Mouse (Mus musculus): ENCODE results near the gene Adam12.

The Adam12 gene

DNA sequence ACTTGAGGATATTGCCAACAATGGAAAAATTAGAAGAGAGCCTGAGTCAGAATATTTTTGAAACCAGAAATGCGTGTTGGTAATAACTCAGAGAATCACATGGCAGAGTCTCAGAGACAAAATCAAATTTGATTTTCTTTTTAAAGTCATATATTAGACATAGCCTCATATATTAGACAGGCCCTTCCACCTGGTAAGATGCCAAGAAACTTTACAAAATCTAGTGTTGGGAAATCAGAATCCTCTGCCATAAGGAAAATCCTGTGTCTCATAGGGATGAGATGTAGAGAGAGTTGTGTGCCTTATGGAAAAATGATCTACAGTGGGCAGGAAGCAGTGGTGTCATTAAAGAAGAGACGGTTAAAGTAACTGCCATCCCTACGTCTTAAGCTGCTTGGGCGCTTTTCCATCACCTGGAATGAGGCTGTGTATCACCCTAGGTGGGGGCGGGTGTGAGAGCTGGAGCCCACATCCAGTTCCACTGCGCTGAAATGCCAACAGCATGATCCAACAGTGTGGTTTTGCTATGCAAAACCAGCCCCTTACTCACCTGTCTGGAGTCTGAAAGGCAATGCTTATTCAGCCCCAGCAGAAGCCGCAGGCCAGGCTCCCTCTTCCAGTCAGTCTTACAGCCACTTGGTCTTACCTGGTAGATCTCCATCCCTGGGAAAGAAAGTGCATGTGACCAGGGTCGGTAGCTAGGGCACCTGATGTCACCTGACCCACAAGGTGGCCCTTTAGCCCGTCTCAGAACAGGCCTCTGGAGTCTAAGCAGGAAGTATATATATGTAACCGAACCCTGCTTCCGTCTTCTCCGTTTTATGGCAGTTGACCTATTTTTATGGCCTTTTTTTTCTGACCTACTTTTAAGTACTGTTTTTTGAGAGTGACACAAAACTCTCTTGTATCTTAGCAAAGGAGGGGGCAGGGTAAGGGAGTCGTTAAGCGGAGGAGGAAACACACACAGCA, at the start of gene Adam12:
Gene Adam12 (minus strand): TSS at position 769 of the 969 bp plus-strand sequence.
- no peak for DNase-seq

DNA sequence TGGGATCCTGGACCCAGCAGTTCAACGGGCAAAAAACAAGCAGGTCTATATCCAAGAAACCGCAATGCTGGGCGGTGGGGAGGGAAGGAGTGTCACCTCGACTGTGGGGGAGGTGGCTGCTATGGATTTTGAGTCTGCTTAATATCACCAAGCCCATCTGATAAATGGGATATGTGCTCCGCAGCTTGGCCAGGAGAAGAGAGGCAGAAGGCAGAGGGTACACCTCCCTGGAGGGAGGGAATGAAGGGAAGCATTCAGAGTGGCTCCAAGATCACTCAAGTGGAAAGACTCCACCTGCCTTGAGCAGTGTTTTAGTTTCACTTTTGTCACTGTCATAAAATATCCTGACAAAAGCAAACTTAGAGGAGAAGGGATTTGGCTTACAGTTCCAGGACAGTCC, 41.0 kb upstream of the Adam12 start:
- DNase-seq = no peak

DNA sequence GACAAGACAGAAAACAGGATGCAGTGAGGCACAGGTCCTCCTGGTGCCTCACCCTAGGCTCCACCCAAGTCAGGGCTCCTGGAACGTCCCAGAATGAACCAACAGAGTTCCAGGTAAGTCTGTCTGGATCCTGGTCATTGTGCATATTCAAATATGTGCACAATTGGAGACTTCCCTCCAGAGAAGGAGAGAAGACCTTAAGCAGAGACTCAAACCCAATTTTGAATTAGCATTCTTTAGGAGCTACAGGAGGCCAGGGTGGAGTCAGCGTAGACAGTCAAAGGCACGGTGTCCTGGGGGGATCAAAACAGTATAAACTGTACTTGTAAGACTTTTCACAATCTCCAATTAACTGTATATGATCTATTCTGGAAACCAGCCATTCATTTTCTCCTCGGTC, 40.5 kb upstream of the Adam12 start:
- no peak for DNase-seq

DNA sequence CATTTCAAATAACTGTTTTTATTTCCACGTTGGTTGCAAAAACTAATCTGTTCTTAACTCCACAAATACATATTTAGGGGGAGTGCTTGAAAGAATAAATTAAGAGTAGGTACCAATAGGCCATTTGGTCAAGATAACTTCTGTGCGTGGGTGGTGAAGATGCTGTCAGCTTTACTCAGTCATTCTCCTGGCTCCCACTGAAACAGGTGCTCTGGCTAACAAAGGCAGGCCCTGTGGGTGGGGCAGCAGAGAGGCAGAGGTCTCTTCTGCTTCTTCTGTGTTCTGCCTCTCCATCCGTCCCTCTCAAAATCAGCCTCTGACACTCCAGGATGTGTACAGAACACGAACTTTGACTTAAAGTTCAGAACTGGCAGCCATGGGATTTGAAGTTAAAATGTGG, 33.8 kb upstream of the Adam12 start:
- DNase-seq = no peak

DNA sequence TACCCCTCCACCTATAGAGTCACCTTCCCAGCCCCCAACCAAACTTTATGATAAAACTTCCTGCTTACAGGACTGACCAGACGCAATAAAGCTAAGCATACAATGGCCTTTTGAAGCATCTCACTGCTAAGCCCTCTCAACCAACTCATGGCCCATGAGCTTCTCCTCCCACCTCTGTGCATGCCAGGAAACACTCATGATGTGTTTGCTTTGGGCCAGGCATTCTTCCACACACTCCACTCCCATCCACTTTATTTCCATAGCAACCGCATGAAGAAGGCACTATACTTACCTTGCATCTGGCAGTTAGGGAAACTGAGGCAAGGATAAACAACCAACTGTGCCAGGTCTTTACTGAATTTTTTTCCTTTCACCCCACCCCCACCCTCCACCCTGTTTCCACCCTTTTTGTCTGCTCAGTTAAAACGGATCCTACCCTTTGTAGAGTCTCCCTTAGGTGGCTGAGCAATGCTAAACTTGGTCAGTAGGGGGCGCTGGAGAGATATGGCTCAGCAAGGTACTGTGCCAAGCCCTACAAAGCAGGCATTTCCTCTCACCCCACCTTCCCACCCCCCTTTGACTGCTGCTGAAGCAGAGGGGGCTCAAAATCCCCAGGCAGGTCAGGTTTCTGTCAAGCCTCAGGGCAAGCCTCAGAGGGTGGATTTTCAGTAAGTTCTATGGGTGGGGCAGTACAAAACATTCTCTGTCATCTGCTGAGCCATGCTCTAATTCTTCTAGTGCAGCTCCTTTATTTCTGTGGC, 31.4 kb upstream of the Adam12 start:
- DNase-seq = peak; percentile 84

DNA sequence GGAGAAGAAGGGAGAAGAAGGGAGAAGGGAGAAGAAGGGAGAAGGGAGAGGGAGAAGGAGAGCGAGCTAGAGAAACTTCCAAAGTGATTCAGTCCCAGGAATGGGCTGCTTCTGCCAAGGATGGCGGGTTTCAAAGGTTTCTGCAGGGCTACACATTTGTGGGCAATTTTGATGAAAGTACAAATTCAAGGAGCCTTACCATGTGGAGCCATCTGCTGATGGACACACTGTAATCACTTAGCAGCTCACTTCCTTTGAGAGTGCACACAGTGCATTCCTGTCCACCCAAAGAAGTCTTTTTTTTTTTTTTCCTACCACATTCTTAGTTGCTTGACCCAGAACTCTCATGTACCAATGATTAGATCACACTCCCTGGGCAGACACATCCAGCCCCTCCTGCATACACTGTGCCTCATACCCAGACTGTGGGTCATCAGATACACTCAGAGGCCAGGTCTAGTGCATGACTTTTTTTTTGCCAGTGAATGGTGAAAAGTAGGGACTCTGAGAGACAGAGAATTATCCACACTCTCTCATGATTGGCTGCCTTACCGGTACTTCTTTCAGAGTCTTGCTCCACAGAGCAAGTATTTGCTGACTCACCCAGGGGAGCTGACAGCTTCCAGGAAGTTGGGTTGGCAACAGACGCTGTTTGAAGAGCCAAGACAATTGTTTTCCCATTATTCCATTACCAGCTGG, 29.2 kb upstream of the Adam12 start:
- DNase-seq = peak; percentile 75

DNA sequence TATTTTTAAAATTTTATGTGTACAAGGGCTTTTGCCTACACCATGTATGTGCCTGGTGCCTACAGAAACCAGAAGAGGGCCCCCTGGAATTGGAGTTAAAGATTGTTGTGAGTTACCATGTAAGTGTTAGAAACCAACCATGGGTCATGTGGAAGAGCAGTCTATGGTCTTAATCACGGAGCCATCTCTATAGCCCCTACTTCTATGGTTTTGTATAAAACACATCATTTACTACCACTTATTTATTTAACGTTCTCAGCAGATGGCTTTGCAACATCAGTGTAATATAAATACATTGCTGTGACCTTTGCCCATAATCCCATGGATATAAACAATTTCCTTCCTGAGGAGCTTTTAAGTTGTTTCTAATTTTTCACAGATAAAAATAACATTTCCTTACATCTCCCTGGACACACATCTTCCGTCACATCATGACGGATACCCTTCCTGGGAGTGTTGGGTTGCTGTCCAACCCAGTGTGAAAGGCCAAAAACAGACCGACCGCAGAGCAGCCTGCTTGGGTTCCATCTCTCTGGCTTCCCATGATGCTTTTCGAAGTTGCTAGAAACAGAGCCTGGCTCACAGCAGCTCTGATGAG, 18.4 kb upstream of the Adam12 start:
- peak; percentile 48 for DNase-seq

DNA sequence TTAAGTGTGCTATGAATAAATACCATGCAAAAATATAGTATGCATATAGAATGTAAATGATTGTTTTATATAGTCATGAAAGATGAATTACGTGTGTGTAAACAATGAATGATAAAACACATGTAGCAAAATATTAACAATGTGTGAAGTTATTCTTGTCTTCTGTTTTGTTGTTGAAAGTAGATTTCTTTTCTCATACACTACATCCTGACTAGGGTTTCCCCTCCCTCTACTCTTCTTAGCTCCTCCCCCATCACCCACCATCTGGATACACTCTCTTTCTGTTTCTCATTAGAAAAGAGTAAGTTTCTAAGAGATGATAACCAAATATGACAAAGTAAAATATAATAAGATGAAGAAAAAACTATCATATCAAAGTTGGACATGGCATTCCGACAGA, 16.1 kb upstream of the Adam12 start:
- no peak for DNase-seq

DNA sequence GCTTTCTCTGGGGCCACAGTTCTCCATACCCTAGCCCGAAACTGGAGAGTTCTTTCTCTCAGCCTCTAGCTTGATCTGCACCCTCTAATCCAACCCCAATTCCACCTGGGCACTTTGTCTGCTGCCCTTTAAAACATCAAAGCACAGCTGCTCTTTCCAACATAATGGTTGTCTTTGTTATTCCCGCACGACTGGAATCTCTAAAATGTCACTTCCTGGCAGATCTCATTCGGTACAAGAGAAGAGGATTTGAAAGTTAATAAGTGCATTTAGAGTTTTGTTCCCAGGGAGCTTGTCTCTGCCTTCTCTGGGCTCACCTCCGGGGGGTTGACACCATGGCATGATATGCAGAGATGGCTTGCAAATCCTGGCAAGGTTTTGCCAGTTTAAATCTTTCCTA, 14.7 kb upstream of the Adam12 start:
- no peak for DNase-seq

DNA sequence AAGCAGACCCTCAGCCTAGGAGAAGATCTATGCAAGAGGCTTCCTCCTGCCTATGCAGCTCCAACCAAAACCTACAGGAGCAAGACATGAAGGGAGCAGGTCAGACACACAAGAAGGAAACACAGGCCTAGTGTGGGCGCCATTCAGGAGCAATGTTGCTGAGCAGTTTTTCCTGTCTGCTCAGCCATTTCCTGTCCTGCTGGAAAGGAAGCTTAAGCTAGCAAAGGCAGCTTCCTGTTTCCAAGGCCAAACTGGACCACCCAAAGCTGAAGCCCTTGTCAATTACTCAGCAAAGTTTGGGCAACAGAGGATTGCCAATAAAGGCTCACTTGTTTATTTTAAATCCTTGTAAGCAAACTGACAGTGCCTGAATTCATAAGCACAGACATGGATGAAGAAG, 10.8 kb upstream of the Adam12 start:
- peak; percentile 43 for DNase-seq

DNA sequence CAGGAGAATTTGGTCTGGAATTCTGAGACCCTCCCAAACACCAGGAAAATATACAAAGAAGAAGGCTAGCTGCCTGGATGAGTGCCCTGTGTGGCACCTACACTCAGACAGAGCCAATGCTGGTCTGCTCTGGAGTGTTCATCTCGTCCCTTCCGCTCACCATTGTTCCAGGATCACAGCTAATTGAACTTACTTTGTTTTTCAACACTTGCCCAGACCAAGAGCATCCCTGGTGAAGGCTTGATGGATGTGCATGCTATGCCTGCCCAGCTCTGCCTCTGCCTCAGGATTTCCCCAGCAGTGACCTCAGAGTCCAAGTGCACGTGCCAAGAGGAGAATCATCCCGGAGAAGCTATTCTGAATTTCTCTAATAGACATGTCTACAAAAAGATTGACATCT, 9.3 kb upstream of the Adam12 start:
- DNase-seq = peak; percentile 54

DNA sequence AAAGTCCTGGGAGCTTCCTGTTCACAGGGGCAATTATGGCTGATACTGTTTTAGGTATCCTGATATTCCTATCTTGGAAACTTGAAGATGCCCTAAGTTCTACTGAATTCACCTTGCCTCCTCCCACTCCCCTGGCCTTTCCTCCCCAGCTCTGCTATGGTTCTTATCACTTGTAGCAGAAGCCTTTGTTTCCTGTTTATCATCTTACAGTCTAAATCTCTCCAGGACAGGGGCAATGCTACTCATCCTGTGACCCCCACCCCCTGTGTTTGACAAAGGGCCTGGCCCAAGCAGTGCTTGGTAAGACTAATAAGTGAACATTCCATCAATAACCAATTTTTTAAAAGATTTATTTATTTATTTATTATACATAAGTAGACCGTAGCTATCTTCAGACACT, 8.6 kb upstream of the Adam12 start:
- DNase-seq = peak; percentile 22

DNA sequence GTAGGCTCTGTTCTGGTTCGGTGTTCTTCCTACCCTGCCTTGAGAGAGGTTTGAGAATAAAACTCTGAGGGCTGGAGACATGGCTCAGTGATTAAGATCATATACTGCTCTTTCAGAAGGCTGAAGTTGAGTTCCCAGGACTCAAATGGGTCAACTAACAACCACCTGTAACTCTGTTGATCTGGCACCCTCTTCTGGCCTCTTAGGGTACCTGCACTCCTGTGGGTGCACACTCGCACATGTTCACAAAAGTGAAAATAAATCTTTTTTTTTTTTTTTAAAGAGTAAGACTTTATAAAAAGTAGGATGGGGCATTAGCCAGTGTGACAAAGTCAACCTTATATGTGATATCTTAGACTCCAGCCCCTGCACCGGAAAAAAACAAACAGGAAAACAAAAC, 6.9 kb upstream of the Adam12 start:
- no peak for DNase-seq

DNA sequence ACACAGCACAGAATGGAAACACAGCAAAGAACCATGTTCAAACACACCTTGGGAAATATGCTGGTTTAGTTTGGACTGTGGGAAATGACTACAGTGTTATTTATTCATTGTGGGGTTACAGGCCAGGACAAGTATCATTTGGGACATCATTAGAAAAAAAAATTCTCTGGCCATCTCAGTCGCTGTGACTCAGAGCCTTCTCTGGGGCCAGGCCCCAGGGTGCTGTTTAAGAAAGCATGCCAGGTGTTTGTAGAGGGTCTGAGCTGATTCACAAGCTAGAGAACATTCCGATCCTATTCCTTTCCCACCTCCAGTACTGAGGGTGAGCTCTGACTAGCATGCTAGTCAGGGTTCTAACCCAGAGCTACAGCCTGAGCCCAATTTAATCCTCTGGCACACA, 5.4 kb upstream of the Adam12 start:
- DNase-seq = no peak

DNA sequence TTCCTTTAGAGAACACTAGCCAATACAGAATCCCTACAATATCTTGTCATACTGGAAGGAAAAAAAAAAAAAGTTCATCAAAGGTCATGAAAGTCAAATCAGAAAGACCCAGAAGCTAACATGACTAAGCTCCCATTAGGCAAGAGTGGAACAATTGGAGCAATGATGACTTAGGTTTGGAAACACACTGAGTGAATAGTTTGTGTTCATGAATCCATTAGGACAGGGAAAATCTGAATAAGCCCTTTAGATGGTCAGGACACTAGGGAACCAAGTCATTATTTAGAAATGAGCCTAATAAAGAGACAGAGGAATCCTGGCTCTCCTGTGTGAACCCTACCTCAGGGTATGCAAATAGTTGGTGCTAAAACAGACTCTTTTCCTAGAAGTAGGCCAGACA, 4.8 kb upstream of the Adam12 start:
- DNase-seq = no peak

DNA sequence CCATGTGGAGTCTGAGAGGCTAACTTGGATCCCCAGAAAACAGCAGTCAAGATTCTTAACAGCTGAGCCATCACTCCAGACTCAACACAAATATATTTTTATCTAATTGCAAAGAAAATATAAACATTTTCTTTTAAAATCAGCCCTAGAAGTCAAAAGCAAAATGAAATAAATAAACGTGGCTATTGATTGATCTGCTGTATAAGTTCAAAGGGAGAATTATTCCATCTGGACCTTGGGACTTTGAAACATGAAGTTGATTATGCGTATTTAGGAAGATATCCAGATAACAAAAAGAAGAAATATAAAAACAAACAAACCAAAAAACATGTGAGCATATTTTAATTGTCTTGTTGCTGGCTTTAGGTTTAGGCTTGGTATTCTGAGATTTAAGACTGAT, 3.6 kb upstream of the Adam12 start:
- DNase-seq = no peak

DNA sequence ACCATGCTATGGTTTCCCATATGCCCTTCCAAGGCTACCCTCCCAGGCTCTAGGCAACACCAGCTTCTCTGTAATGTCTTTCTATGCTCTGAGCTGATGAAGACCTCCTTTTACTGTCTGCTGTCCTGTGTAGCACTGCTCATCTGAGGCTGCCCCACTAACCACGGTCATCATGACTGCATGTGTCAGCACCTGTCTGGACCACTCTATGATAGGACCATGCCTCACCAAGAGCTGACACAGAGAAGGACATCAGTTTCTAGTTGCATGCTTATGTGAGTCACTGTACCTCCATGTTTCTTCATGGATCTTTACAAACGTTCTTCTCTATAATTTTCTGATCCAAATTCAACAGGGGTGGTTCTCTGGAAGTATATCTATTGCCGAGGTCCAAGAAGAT, 1.2 kb downstream of the Adam12 start:
- DNase-seq = no peak

DNA sequence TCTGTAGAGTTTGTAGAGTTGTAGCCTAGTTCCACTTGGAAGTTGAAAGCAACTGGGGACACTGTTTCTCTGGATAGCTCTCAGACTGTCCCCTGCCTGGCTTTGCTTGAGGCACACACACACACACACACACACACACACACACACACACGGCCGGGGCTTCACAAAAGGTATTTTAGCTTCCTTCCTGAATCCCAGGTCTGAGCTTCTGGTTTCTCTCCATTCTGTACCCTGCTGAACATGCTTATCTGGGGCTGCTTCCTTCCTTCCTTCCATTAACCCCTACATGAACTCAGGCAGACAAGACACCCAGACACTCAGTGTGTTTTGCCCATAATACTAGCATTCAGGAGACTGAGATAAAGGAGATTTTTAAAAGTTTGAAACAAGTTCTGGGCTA, 2.0 kb downstream of the Adam12 start:
- DNase-seq = no peak

DNA sequence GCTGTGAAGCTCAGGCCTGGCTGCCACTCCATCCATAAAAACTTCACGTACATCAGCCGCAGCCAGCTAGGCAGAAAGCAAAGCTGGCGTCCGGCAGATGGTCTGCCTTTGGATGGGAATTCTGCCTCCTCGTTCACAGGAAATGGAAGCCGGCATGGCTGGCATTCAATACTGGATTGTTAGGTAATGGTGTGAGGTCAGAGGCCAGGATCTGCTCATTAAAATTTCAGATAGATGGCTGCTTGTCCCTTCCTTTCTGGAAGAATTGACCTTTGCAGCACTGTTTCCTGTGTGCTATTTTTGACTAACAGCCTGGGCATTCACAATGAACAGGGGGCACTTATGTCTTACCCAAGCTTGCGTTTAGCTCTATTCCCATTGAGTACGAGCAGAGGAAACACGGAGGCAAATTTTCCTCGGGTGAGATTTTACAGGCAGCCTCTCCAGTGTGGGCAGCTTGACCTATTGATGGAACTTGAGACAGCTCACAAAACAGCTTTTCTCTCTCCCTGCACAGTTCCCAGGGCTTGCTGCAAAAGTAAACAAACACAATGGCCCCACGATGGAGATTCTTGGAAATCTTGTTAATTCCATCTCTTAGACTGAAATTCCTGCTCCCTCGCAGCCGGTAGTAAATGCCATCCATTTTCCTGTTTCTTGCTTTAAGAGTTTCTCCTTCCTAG, 4.0 kb downstream of the Adam12 start:
- DNase-seq = peak; percentile 79

DNA sequence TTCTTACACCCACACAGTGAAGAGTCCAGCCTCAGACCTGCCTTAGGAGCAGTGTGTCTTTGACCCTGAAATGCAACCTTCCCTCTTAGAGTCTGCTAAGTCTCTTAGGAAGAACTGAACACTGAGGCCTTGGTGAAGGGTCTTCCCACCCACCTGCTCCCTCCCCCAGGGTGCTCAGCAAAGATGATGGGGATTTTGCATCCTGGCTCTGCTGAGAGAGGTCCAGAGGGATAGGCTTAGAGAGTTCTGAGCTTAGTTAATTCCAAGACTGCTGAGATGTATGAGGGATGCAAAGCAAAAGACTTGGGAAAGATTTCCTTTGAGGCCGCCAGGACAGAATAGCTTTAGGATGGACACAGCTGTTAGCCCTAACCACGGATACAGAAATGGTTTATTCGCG, 4.8 kb downstream of the Adam12 start:
- DNase-seq = no peak

DNA sequence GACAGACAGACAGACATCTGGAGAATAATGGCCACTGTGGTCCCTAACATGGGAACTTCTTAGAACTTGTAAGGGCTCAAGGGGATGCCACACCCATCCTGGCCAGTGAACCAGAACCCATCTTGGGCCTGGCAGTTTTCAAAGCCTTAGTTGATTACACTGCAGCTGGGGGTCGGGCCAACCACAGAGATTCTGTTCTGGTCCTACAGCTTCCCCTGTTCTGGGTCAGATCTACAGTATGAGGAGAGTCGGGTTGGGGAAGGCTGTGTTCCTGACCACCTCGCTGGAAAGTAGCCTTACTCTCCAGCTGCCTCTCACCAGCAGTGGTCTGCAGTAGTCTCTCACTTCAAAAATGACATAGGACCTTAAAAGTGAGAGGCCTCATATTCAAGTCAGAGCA, 5.7 kb downstream of the Adam12 start:
- no peak for DNase-seq
